Comparison of ENCODE assay signal across 13 mouse cellular contexts in the genomic region with DNA sequence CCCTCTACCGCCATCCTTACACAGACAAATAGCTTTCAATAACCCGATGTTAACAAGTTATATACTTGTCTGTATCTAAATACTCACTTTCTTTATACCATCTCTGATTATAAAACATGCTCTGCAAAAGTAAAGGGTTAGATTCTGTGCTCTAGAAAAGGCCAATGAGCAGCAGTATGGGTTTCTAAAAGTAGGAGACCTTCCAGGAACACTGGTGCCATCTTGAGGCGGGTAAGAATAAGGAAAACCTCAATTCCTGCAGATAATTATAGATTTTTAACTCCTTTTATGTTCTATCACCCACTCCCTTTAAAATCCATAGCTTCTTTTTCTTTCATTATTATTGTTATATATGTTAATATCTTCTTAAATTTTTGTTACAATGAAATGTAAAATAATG. TPM values are rescaled to one million over a fixed set of nuclear protein-coding genes. Genes with fewer than 3 reads are reported as not detected.
DNase-seq lines count a peak whose midpoint lies in the region; ATAC-seq and TF ChIP-seq lines count a peak whose summit lies in the region.
"Had no signal": no experiment of that assay in that cellular context is flagged by ENCODE, and none has a peak within 500 bp of the region (broad histone marks: within the 10 kb centered on the region; RNA-seq: fewer than 3 reads in every experiment).

No protein-coding gene starts in this region.

- 70% methylated on average over 3 of the region's 3 CpGs for WGBS in heart, adult 2 months
- WGBS in heart, embryonic 12.5 days = 54% methylated on average over 3 of the region's 3 CpGs
- 71% methylated on average over 3 of the region's 3 CpGs for WGBS in midbrain, postnatal 0 days
- WGBS in midbrain, embryonic 10.5 days = 68% methylated on average over 3 of the region's 3 CpGs
- 57% methylated on average over 3 of the region's 3 CpGs for WGBS in cerebellum, adult 2 months
- WGBS in stomach, postnatal 0 days = 68% methylated on average over 3 of the region's 3 CpGs
- WGBS in kidney, embryonic 16.5 days = 69% methylated on average over 3 of the region's 3 CpGs
- 77% methylated on average over 3 of the region's 3 CpGs for WGBS in forebrain, embryonic 16.5 days

- no peak overlapping the region for H3K4me3 ChIP-seq in heart, adult 2 months
- no peak overlapping the region for H3K4me3 ChIP-seq in heart, embryonic 12.5 days
- no peak overlapping the region for H3K4me3 ChIP-seq in midbrain, postnatal 0 days (ENCODE audit: low read depth, low read length)
- H3K4me3 ChIP-seq in midbrain, embryonic 10.5 days = no peak overlapping the region
- H3K4me3 ChIP-seq in cerebellum, adult 2 months (replicated peaks; ENCODE audit: insufficient read depth, low read depth, low read length) = no peak overlapping the region
- no peak overlapping the region for H3K4me3 ChIP-seq in stomach, postnatal 0 days (ENCODE audit: low read depth, low read length)
- H3K4me3 ChIP-seq in kidney, embryonic 16.5 days (ENCODE audit: low read length) = no peak overlapping the region
- H3K4me3 ChIP-seq in forebrain, embryonic 16.5 days (replicated peaks; ENCODE audit: low read length) = no peak overlapping the region
- H3K4me3 ChIP-seq: forebrain, embryonic 12.5 days; heart, embryonic 10.5 days; limb, embryonic 15.5 days; myocyte had no signal

- H3K79me2 ChIP-seq in heart, adult 2 months (replicated peaks; ENCODE audit: control insufficient read depth, insufficient read depth, low read length) = no peaks in the 10 kb centered on the region

- no peak for TF ChIP-seq POLR2A in heart, adult 2 months (IDR thresholded peaks at IDR 0.05; ENCODE audit: insufficient read depth, low read depth, low read length)
- no peak for TF ChIP-seq POLR2A in cerebellum, adult 2 months (IDR thresholded peaks at IDR 0.05; ENCODE audit: borderline replicate concordance, insufficient read depth, low read length)

- no peak for ATAC-seq in heart, embryonic 12.5 days (ENCODE audit: insufficient number of reproducible peaks, low FRiP score)
- ATAC-seq in midbrain, postnatal 0 days (ENCODE audit: low FRiP score) = no peak
- no peak for ATAC-seq in stomach, postnatal 0 days (ENCODE audit: low FRiP score, low TSS enrichment)
- no peak for ATAC-seq in kidney, embryonic 16.5 days (ENCODE audit: low FRiP score, low TSS enrichment)
- no peak for ATAC-seq in forebrain, embryonic 16.5 days

- peaks cover 7% of the 10 kb centered on the region for H3K36me3 ChIP-seq in heart, adult 2 months (ENCODE audit: control insufficient read depth, insufficient read depth, low read length)
- H3K36me3 ChIP-seq in heart, embryonic 12.5 days = no peaks in the 10 kb centered on the region
- no peaks in the 10 kb centered on the region for H3K36me3 ChIP-seq in midbrain, postnatal 0 days (ENCODE audit: insufficient read depth, low read length)
- H3K36me3 ChIP-seq in midbrain, embryonic 10.5 days = no peaks in the 10 kb centered on the region
- no peaks in the 10 kb centered on the region for H3K36me3 ChIP-seq in stomach, postnatal 0 days (ENCODE audit: control insufficient read depth, insufficient read depth, low read length)
- no peaks in the 10 kb centered on the region for H3K36me3 ChIP-seq in kidney, embryonic 16.5 days (ENCODE audit: insufficient read depth, low read length)
- no peaks in the 10 kb centered on the region for H3K36me3 ChIP-seq in forebrain, embryonic 16.5 days (ENCODE audit: control insufficient read depth, insufficient read depth)
- H3K36me3 ChIP-seq: forebrain, embryonic 12.5 days; heart, embryonic 10.5 days; limb, embryonic 15.5 days had no signal

- no peak overlapping the region for H3K9ac ChIP-seq in heart, adult 2 months (ENCODE audit: low read depth, low read length)
- H3K9ac ChIP-seq in heart, embryonic 12.5 days = no peak overlapping the region
- no peak overlapping the region for H3K9ac ChIP-seq in midbrain, postnatal 0 days (replicated peaks; ENCODE audit: low read length, poor library complexity, severe bottlenecking)
- no peak overlapping the region for H3K9ac ChIP-seq in stomach, postnatal 0 days (ENCODE audit: low read length)
- no peak overlapping the region for H3K9ac ChIP-seq in kidney, embryonic 16.5 days (replicated peaks; ENCODE audit: low read length)
- no peak overlapping the region for H3K9ac ChIP-seq in forebrain, embryonic 16.5 days (replicated peaks; ENCODE audit: low read depth, low read length)
- H3K9ac ChIP-seq: forebrain, embryonic 12.5 days; limb, embryonic 15.5 days had no signal

- H3K27ac ChIP-seq in heart, adult 2 months = no peak overlapping the region; the same call in 1 of the 2 replicates
- no peak overlapping the region for H3K27ac ChIP-seq in heart, embryonic 12.5 days (ENCODE audit: poor library complexity, severe bottlenecking)
- H3K27ac ChIP-seq in midbrain, postnatal 0 days (ENCODE audit: low read depth, low read length) = no peak overlapping the region
- H3K27ac ChIP-seq in midbrain, embryonic 10.5 days (replicated peaks) = no peak overlapping the region
- H3K27ac ChIP-seq in cerebellum, adult 2 months (ENCODE audit: insufficient read depth, low read length) = no peak overlapping the region
- H3K27ac ChIP-seq in stomach, postnatal 0 days (replicated peaks) = no peak overlapping the region
- H3K27ac ChIP-seq in kidney, embryonic 16.5 days (ENCODE audit: low read length) = no peak overlapping the region
- no peak overlapping the region for H3K27ac ChIP-seq in forebrain, embryonic 16.5 days (ENCODE audit: low read length)
- H3K27ac ChIP-seq: forebrain, embryonic 12.5 days; heart, embryonic 10.5 days; limb, embryonic 15.5 days; macrophage had no signal

- TF ChIP-seq EP300 in heart, adult 2 months (IDR thresholded peaks at IDR 0.05; ENCODE audit: insufficient read depth, low read depth, low read length) = no peak
- TF ChIP-seq EP300 in stomach, postnatal 0 days (optimal IDR thresholded peaks at IDR 0.05) = no peak

- peak; percentile 40 for TF ChIP-seq CTCF in heart, adult 2 months (IDR thresholded peaks at IDR 0.05)
- peak; percentile 56 for TF ChIP-seq CTCF in midbrain, postnatal 0 days (IDR thresholded peaks at IDR 0.05)
- peak; percentile 43; the same call in 1 of the 2 replicates for TF ChIP-seq CTCF in cerebellum, adult 2 months (IDR thresholded peaks at IDR 0.05; ENCODE audit: borderline replicate concordance, insufficient read depth, low read depth, low read length)
- peak; percentile 42 for TF ChIP-seq CTCF in stomach, postnatal 0 days (IDR thresholded peaks at IDR 0.05; ENCODE audit: low read depth)

- H3K4me1 ChIP-seq in heart, adult 2 months (ENCODE audit: control insufficient read depth, insufficient read depth, low read length) = peaks cover 5% of the 10 kb centered on the region; the same call in 1 of the 2 replicates
- peaks cover 15% of the 10 kb centered on the region for H3K4me1 ChIP-seq in heart, embryonic 12.5 days (replicated peaks)
- no peaks in the 10 kb centered on the region for H3K4me1 ChIP-seq in midbrain, postnatal 0 days (ENCODE audit: insufficient read depth, low read length)
- H3K4me1 ChIP-seq in midbrain, embryonic 10.5 days = no peaks in the 10 kb centered on the region
- no peaks in the 10 kb centered on the region; the same call in 1 of the 2 replicates for H3K4me1 ChIP-seq in cerebellum, adult 2 months (ENCODE audit: control insufficient read depth, insufficient read depth, low read length)
- H3K4me1 ChIP-seq in stomach, postnatal 0 days (replicated peaks; ENCODE audit: control insufficient read depth, insufficient read depth) = no peaks in the 10 kb centered on the region
- no peaks in the 10 kb centered on the region for H3K4me1 ChIP-seq in kidney, embryonic 16.5 days (ENCODE audit: insufficient read depth, low read length)
- H3K4me1 ChIP-seq in forebrain, embryonic 16.5 days (replicated peaks; ENCODE audit: control insufficient read depth, insufficient read depth, low read length) = no peaks in the 10 kb centered on the region
- H3K4me1 ChIP-seq: forebrain, embryonic 12.5 days; limb, embryonic 15.5 days had no signal

- no peak overlapping the region for H3K4me2 ChIP-seq in heart, embryonic 12.5 days
- no peak overlapping the region for H3K4me2 ChIP-seq in midbrain, postnatal 0 days (ENCODE audit: low read depth, low read length, poor library complexity, severe bottlenecking)
- no peak overlapping the region for H3K4me2 ChIP-seq in stomach, postnatal 0 days (replicated peaks; ENCODE audit: low read depth)
- H3K4me2 ChIP-seq in kidney, embryonic 16.5 days (replicated peaks; ENCODE audit: low read depth, low read length) = no peak overlapping the region
- no peak overlapping the region for H3K4me2 ChIP-seq in forebrain, embryonic 16.5 days (ENCODE audit: low read length)
- H3K4me2 ChIP-seq: forebrain, embryonic 12.5 days; limb, embryonic 15.5 days had no signal

- H3K27me3 ChIP-seq in heart, adult 2 months (ENCODE audit: control insufficient read depth, insufficient read depth, low read length) = no peaks in the 10 kb centered on the region
- H3K27me3 ChIP-seq in heart, embryonic 12.5 days (replicated peaks) = no peaks in the 10 kb centered on the region
- no peaks in the 10 kb centered on the region for H3K27me3 ChIP-seq in midbrain, postnatal 0 days (ENCODE audit: insufficient read depth, low read length)
- H3K27me3 ChIP-seq in midbrain, embryonic 10.5 days (ENCODE audit: low read depth, poor library complexity, severe bottlenecking) = no peaks in the 10 kb centered on the region
- H3K27me3 ChIP-seq in cerebellum, adult 2 months (ENCODE audit: control insufficient read depth, insufficient read depth, low read length) = no peaks in the 10 kb centered on the region
- H3K27me3 ChIP-seq in stomach, postnatal 0 days (ENCODE audit: control insufficient read depth, insufficient read depth, low read length) = no peaks in the 10 kb centered on the region
- H3K27me3 ChIP-seq in kidney, embryonic 16.5 days (ENCODE audit: insufficient read depth, low read length) = no peaks in the 10 kb centered on the region
- no peaks in the 10 kb centered on the region for H3K27me3 ChIP-seq in forebrain, embryonic 16.5 days (replicated peaks; ENCODE audit: control insufficient read depth, insufficient read depth, low read length)
- H3K27me3 ChIP-seq: forebrain, embryonic 12.5 days; limb, embryonic 15.5 days had no signal

- no peak for DNase-seq in heart, adult 2 months
- DNase-seq in midbrain, postnatal 0 days (ENCODE audit: low spot score) = peak; percentile 12
- DNase-seq in midbrain, embryonic 10.5 days (ENCODE audit: low spot score) = no peak
- peak in 1 of 2 experiments; percentile 54 for DNase-seq in cerebellum, adult 2 months
- DNase-seq in stomach, postnatal 0 days (ENCODE audit: low spot score) = no peak

- intact Hi-C loops in heart, adult 2 months (cut with DNase I) = no loop called here

- H3K9me3 ChIP-seq in heart, embryonic 12.5 days (replicated peaks) = no peaks in the 10 kb centered on the region
- H3K9me3 ChIP-seq in midbrain, postnatal 0 days (ENCODE audit: low read length) = no peaks in the 10 kb centered on the region
- H3K9me3 ChIP-seq in midbrain, embryonic 10.5 days (replicated peaks) = no peaks in the 10 kb centered on the region
- H3K9me3 ChIP-seq in stomach, postnatal 0 days (ENCODE audit: control insufficient read depth, low read length) = no peaks in the 10 kb centered on the region
- no peaks in the 10 kb centered on the region for H3K9me3 ChIP-seq in kidney, embryonic 16.5 days (ENCODE audit: low read length)
- no peaks in the 10 kb centered on the region for H3K9me3 ChIP-seq in forebrain, embryonic 16.5 days (ENCODE audit: control insufficient read depth, low read length)
- H3K9me3 ChIP-seq: forebrain, embryonic 12.5 days; heart, embryonic 10.5 days; limb, embryonic 15.5 days had no signal

RNA-seq across cellular contexts. Expression of gene AL731706.2, which starts 49.6 kb away (rescaled TPM):
- total RNA-seq in heart, adult 2 months (2021) = 10 to 100 TPM; 23.8 to 24.4 TPM
- polyA plus RNA-seq in heart, adult 2 months (2012; rRNA removed) = not detected in 2 replicates
- polyA plus RNA-seq in heart, embryonic 12.5 days (2016; fragmentation: Nextera tagmentation; extraction: Ambion mirVana) = 33.9 and 35.2 TPM in 2 replicates
- total RNA-seq in midbrain, postnatal 0 days (2014; rRNA removed) = not detected in 2 replicates
- polyA plus RNA-seq in midbrain, postnatal 0 days (2015; fragmentation: Nextera tagmentation; extraction: Ambion mirVana) = 4.3 and 7.9 TPM in 2 replicates
- polyA plus RNA-seq in midbrain, embryonic 10.5 days (2016; fragmentation: Nextera tagmentation; extraction: Ambion mirVana) = 24.1 and 26.6 TPM in 2 replicates
- polyA plus RNA-seq in cerebellum, adult 2 months (2012; rRNA removed) = 41.4 TPM in 1 of 2 replicates, not detected in the other
- 21.3 and 27.6 TPM in 2 replicates for polyA plus RNA-seq in stomach, postnatal 0 days (2015; fragmentation: Nextera tagmentation; extraction: Ambion mirVana)
- 20.7 and 41.5 TPM in 2 replicates for polyA plus RNA-seq in kidney, embryonic 16.5 days (2015; fragmentation: Nextera tagmentation; extraction: Ambion mirVana)
- polyA plus RNA-seq in forebrain, embryonic 16.5 days (2015; fragmentation: Nextera tagmentation; extraction: Ambion mirVana) = 21.2 and 24.6 TPM in 2 replicates

RNA-seq across cellular contexts. Expression of gene Slx4ip, which starts 55.1 kb away (rescaled TPM):
- 1 to 10 TPM; 1.3 to 1.4 TPM for total RNA-seq in heart, adult 2 months (2021)
- 0.39 and 0.67 TPM in 2 replicates for polyA plus RNA-seq in heart, adult 2 months (2012; rRNA removed)
- 4.9 and 5.2 TPM in 2 replicates for polyA plus RNA-seq in heart, embryonic 12.5 days (2016; fragmentation: Nextera tagmentation; extraction: Ambion mirVana)
- total RNA-seq in midbrain, postnatal 0 days (2014; rRNA removed) = 9.7 TPM in 2 replicates
- polyA plus RNA-seq in midbrain, postnatal 0 days (2015; fragmentation: Nextera tagmentation; extraction: Ambion mirVana) = 7.0 and 8.5 TPM in 2 replicates
- polyA plus RNA-seq in midbrain, embryonic 10.5 days (2016; fragmentation: Nextera tagmentation; extraction: Ambion mirVana) = 9.8 and 10.7 TPM in 2 replicates
- 2.5 and 3.0 TPM in 2 replicates for polyA plus RNA-seq in cerebellum, adult 2 months (2012; rRNA removed)
- 2.1 TPM in 2 replicates for polyA plus RNA-seq in stomach, postnatal 0 days (2015; fragmentation: Nextera tagmentation; extraction: Ambion mirVana)
- 6.5 and 8.1 TPM in 2 replicates for polyA plus RNA-seq in kidney, embryonic 16.5 days (2015; fragmentation: Nextera tagmentation; extraction: Ambion mirVana)
- 12.4 and 12.6 TPM in 2 replicates for polyA plus RNA-seq in forebrain, embryonic 16.5 days (2015; fragmentation: Nextera tagmentation; extraction: Ambion mirVana)

RNA-seq across cellular contexts. Expression of gene AL731706.1, which starts 55.3 kb away (rescaled TPM):
- 10 to 100 TPM; 32.1 to 36.0 TPM for total RNA-seq in heart, adult 2 months (2021)
- polyA plus RNA-seq in heart, adult 2 months (2012; rRNA removed) = 25.2 and 47.1 TPM in 2 replicates
- polyA plus RNA-seq in heart, embryonic 12.5 days (2016; fragmentation: Nextera tagmentation; extraction: Ambion mirVana) = 35.9 and 39.1 TPM in 2 replicates
- 3.3 TPM in 1 of 2 replicates, not detected in the other for total RNA-seq in midbrain, postnatal 0 days (2014; rRNA removed)
- 12.6 and 13.0 TPM in 2 replicates for polyA plus RNA-seq in midbrain, postnatal 0 days (2015; fragmentation: Nextera tagmentation; extraction: Ambion mirVana)
- polyA plus RNA-seq in midbrain, embryonic 10.5 days (2016; fragmentation: Nextera tagmentation; extraction: Ambion mirVana) = 25.8 and 30.3 TPM in 2 replicates
- polyA plus RNA-seq in cerebellum, adult 2 months (2012; rRNA removed) = 32.4 and 40.2 TPM in 2 replicates
- 26.3 and 33.2 TPM in 2 replicates for polyA plus RNA-seq in stomach, postnatal 0 days (2015; fragmentation: Nextera tagmentation; extraction: Ambion mirVana)
- 29.4 and 32.5 TPM in 2 replicates for polyA plus RNA-seq in kidney, embryonic 16.5 days (2015; fragmentation: Nextera tagmentation; extraction: Ambion mirVana)
- polyA plus RNA-seq in forebrain, embryonic 16.5 days (2015; fragmentation: Nextera tagmentation; extraction: Ambion mirVana) = 22.3 and 23.3 TPM in 2 replicates

RNA-seq across cellular contexts. Expression of gene Mkks, which starts 55.3 kb away (rescaled TPM):
- total RNA-seq in heart, adult 2 months (2021) = 10 to 100 TPM; 29.4 to 44.1 TPM
- polyA plus RNA-seq in heart, adult 2 months (2012; rRNA removed) = 9.3 and 20.0 TPM in 2 replicates
- 18.5 and 20.3 TPM in 2 replicates for polyA plus RNA-seq in heart, embryonic 12.5 days (2016; fragmentation: Nextera tagmentation; extraction: Ambion mirVana)
- total RNA-seq in midbrain, postnatal 0 days (2014; rRNA removed) = 6.9 and 13.6 TPM in 2 replicates
- polyA plus RNA-seq in midbrain, postnatal 0 days (2015; fragmentation: Nextera tagmentation; extraction: Ambion mirVana) = 6.4 and 6.7 TPM in 2 replicates
- 14.0 and 16.4 TPM in 2 replicates for polyA plus RNA-seq in midbrain, embryonic 10.5 days (2016; fragmentation: Nextera tagmentation; extraction: Ambion mirVana)
- polyA plus RNA-seq in cerebellum, adult 2 months (2012; rRNA removed) = 11.7 and 12.2 TPM in 2 replicates
- polyA plus RNA-seq in stomach, postnatal 0 days (2015; fragmentation: Nextera tagmentation; extraction: Ambion mirVana) = 10.8 and 15.6 TPM in 2 replicates
- polyA plus RNA-seq in kidney, embryonic 16.5 days (2015; fragmentation: Nextera tagmentation; extraction: Ambion mirVana) = 17.1 and 18.2 TPM in 2 replicates
- 13.3 and 16.9 TPM in 2 replicates for polyA plus RNA-seq in forebrain, embryonic 16.5 days (2015; fragmentation: Nextera tagmentation; extraction: Ambion mirVana)
